Mouse (Mus musculus) MEL (cell line): ENCODE measurements around the gene Runx1. TPM values are rescaled to one million over a fixed set of nuclear protein-coding genes. Genes with fewer than 3 reads are reported as not detected.
A peak's percentile ranks its signal among the peaks of the same experiment; 100 is the strongest.

Experiments used
- DNase-seq: peaks from one replicate; pipeline ENCODE4 v3.0.0; 2011; ENCODE audit warnings: low read depth, low spot score
- H3K27ac ChIP-seq: 2 replicates; pipeline ENCODE4 v1.5.1; 2012; ENCODE audit warnings: low read depth, mild to moderate bottlenecking, control low read depth, low read length, moderate library complexity; ENCODE audit not compliant: control insufficient read depth
- H3K27me3 ChIP-seq, 2 experiments: fragments of 150-350 bp in 1 of 2; sonication (generic) in 1 of 2; 2 replicates each; pipeline ENCODE4 v1.6.1; 2012; ENCODE audit warnings: low read length in 2 of 2, mild to moderate bottlenecking in 2 of 2, improper control_type of control experiment in 1 of 2, moderate library complexity in 1 of 2; ENCODE audit not compliant: insufficient read depth in 2 of 2, control insufficient read depth in 1 of 2
- H3K36me3 ChIP-seq, 2 experiments: 2 replicates each; pipeline ENCODE4 v1.6.1; 2012 to 2014; ENCODE audit warnings: low read length in 2 of 2, improper control_type of control experiment in 1 of 2, inconsistent platforms in 1 of 2, mild to moderate bottlenecking in 1 of 2; ENCODE audit not compliant: insufficient read depth in 2 of 2, control insufficient read depth in 1 of 2
- H3K4me1 ChIP-seq, 2 experiments: fragments of 150-350 bp in 1 of 2; sonication (generic) in 1 of 2; 2 replicates each; pipeline ENCODE4 v1.6.1; 2012; ENCODE audit warnings: low read length in 2 of 2, improper control_type of control experiment in 1 of 2, mild to moderate bottlenecking in 1 of 2; ENCODE audit not compliant: insufficient read depth in 2 of 2, control insufficient read depth in 1 of 2
- H3K4me3 ChIP-seq, 2 experiments: fragments of 150-350 bp in 1 of 2; sonication (generic) in 1 of 2; 2 replicates each; pipeline ENCODE4 v1.5.1; 2012; ENCODE audit warnings: low read depth in 2 of 2, low read length in 2 of 2, mild to moderate bottlenecking in 2 of 2, moderate library complexity in 2 of 2, control low read depth in 1 of 2, improper control_type of control experiment in 1 of 2; ENCODE audit not compliant: control insufficient read depth in 1 of 2, insufficient read depth in 1 of 2
- H3K79me2 ChIP-seq: 2 replicates; pipeline ENCODE4 v1.6.1; 2012; ENCODE audit warnings: mild to moderate bottlenecking, low read length, moderate library complexity; ENCODE audit not compliant: control insufficient read depth, poor library complexity, insufficient read depth
- H3K9ac ChIP-seq: 2 replicates; pipeline ENCODE4 v1.6.1; 2012; ENCODE audit warnings: low read depth, mild to moderate bottlenecking, control low read depth, low read length, moderate library complexity; ENCODE audit not compliant: control insufficient read depth, poor library complexity, severe bottlenecking
- H3K9me3 ChIP-seq: fragments of 150-350 bp; sonication (generic); replicated peaks from 2 replicates; pipeline ENCODE4 v1.6.1; 2012; ENCODE audit warnings: mild to moderate bottlenecking, low read length, improper control_type of control experiment, moderate library complexity; ENCODE audit not compliant: insufficient read depth
- CHD2 ChIP-seq: IDR thresholded peaks from 2 replicates; pipeline ENCODE4 v1.6.1; 2011; ENCODE audit warnings: low read length, improper control_type of control experiment
- CTCF ChIP-seq, 3 experiments: IDR thresholded peaks in 2 of 3; conservative IDR thresholded peaks in 1 of 3; 2 replicates each; pipeline ENCODE4 v1.5.1; 2011 to 2012; ENCODE audit warnings: low read length in 3 of 3, low read depth in 2 of 3, mild to moderate bottlenecking in 2 of 3, improper control_type of control experiment in 1 of 3, inconsistent platforms in 1 of 3, mixed read lengths in 1 of 3, moderate library complexity in 1 of 3; ENCODE audit not compliant: control insufficient read depth in 1 of 3, insufficient read depth in 1 of 3, poor library complexity in 1 of 3, severe bottlenecking in 1 of 3
- E2F4 ChIP-seq: IDR thresholded peaks from 2 replicates; pipeline ENCODE4 v1.6.1; 2011; ENCODE audit warnings: low read depth, low read length, improper control_type of control experiment, borderline replicate concordance
- ELF1 ChIP-seq: IDR thresholded peaks from 2 replicates; pipeline ENCODE4 v1.6.1; 2014; ENCODE audit warnings: low read depth, mild to moderate bottlenecking, inconsistent platforms, low read length, improper control_type of control experiment, moderate library complexity
- GABPA ChIP-seq: IDR thresholded peaks from 2 replicates; pipeline ENCODE4 v1.6.1; 2012; ENCODE audit warnings: low read depth, mild to moderate bottlenecking, inconsistent platforms, low read length, improper control_type of control experiment, moderate library complexity
- HCFC1 ChIP-seq: IDR thresholded peaks from 2 replicates; pipeline ENCODE4 v1.6.1; 2012; ENCODE audit warnings: low read depth, mild to moderate bottlenecking, inconsistent platforms, low read length, improper control_type of control experiment, moderate library complexity
- JUND ChIP-seq: IDR thresholded peaks from 2 replicates; pipeline ENCODE4 v1.6.1; 2011; ENCODE audit warnings: low read depth, mild to moderate bottlenecking, improper control_type of control experiment, low read length
- KAT2A ChIP-seq: conservative IDR thresholded peaks from 2 replicates; pipeline ENCODE4 v1.6.1; 2012; ENCODE audit warnings: low read depth, low read length, improper control_type of control experiment, inconsistent platforms
- MAFK ChIP-seq: IDR thresholded peaks from 2 replicates; pipeline ENCODE4 v1.6.1; 2011; ENCODE audit warnings: low read depth, mild to moderate bottlenecking, low read length, improper control_type of control experiment, borderline replicate concordance
- MAZ ChIP-seq: IDR thresholded peaks from 2 replicates; pipeline ENCODE4 v1.6.1; 2012; ENCODE audit warnings: low read depth, mild to moderate bottlenecking, inconsistent platforms, low read length, improper control_type of control experiment
- MXI1 ChIP-seq: IDR thresholded peaks from 2 replicates; pipeline ENCODE4 v1.6.1; 2011; ENCODE audit warnings: mild to moderate bottlenecking, low read depth, low read length, improper control_type of control experiment
- MYB ChIP-seq: IDR thresholded peaks from 2 replicates; pipeline ENCODE4 v1.6.1; 2011; ENCODE audit warnings: mild to moderate bottlenecking, low read depth, low read length, improper control_type of control experiment
- NELFE ChIP-seq: IDR thresholded peaks from 2 replicates; pipeline ENCODE4 v1.6.1; 2011; ENCODE audit warnings: low read depth, low read length, improper control_type of control experiment
- POLR2A ChIP-seq, 2 experiments: IDR thresholded peaks; 2 replicates each; pipeline ENCODE4 v1.6.1; 2011 to 2012; ENCODE audit warnings: low read length in 2 of 2, mild to moderate bottlenecking in 2 of 2, control low read depth in 1 of 2, improper control_type of control experiment in 1 of 2, low read depth in 1 of 2, moderate library complexity in 1 of 2; ENCODE audit not compliant: control insufficient read depth in 1 of 2, insufficient read depth in 1 of 2, poor library complexity in 1 of 2
- POLR2AphosphoS2 ChIP-seq: IDR thresholded peaks from 2 replicates; pipeline ENCODE4 v1.6.1; 2011; ENCODE audit warnings: low read length, improper control_type of control experiment
- POLR2AphosphoS5 ChIP-seq: IDR thresholded peaks from 2 replicates; pipeline ENCODE4 v1.6.1; 2012; ENCODE audit warnings: low read depth, borderline replicate concordance, mild to moderate bottlenecking, inconsistent platforms, low read length, moderate library complexity, mixed read lengths
- RCOR1 ChIP-seq: IDR thresholded peaks from 2 replicates; pipeline ENCODE4 v1.6.1; 2012; ENCODE audit warnings: low read depth, mild to moderate bottlenecking, inconsistent platforms, low read length, improper control_type of control experiment
- SIN3A ChIP-seq: IDR thresholded peaks from 2 replicates; pipeline ENCODE4 v1.6.1; 2012; ENCODE audit warnings: low read length, improper control_type of control experiment, inconsistent platforms
- TAL1 ChIP-seq: IDR thresholded peaks from 2 replicates; pipeline ENCODE4 v1.6.1; 2012; ENCODE audit warnings: mild to moderate bottlenecking, inconsistent platforms, low read length, moderate library complexity, mixed read lengths
- TBP ChIP-seq: IDR thresholded peaks from 2 replicates; pipeline ENCODE4 v1.8.0; 2011; ENCODE audit warnings: low read depth, low read length, improper control_type of control experiment
- polyA plus RNA-seq, 2 experiments: library from polyadenylated mRNA; stranded (reverse) in 1 of 2; unstranded in 1 of 2; fragments of >175 nt in 1 of 2; fragments of >200 nt in 1 of 2; gene quantifications; 2 replicates each; pipeline versions ENCODE4 v1.2.1 to v1.2.4; 2012; ENCODE audit warnings: low replicate concordance in 2 of 2, low read depth in 1 of 2; ENCODE audit not compliant: insufficient read length in 2 of 2, insufficient read depth in 1 of 2, missing spikeins in 1 of 2
- total RNA-seq: library from RNA; depleted of rRNA; stranded (reverse); fragments of 300-350 nt; gene quantifications from 2 replicates; pipeline ENCODE4 v1.2.3, GENCODE M21; 2012

The Runx1 gene
- total and polyA plus RNA-seq, 3 experiments, result 14.3 to 23.5 TPM; not detected in 1

- peak overlapping the region; percentile 97 for H3K27ac ChIP-seq
- 0 out of 2 replicates have a peak, but pooled peaks have one; percentile 14 for TF ChIP-seq E2F4
- 0 out of 2 replicates have a peak, but pooled peaks have one; percentile 6 for TF ChIP-seq CHD2
- 0 out of 2 replicates have a peak, but pooled peaks have one; percentile 8 for TF ChIP-seq MAZ
- peak; percentile 48; the same call in 1 of the 2 replicates for TF ChIP-seq POLR2AphosphoS2
- no peak for TF ChIP-seq ELF1
- peak in 1 of 2 experiments; percentile 4; a peak in 2 of 4 replicates for TF ChIP-seq POLR2A (IDR thresholded peaks at IDR 0.05; ENCODE audit: control insufficient read depth in 1 of 2, insufficient read depth in 1 of 2, low read depth in 1 of 2, low read length in 2 of 2, poor library complexity in 1 of 2)
- TF ChIP-seq, all 39 proteins: peak for 5
- Histone ChIP-seq H3K79me2 (peaks cover 39% of the 10 kb centered on the region), H3K4me3 (peak overlapping the region; percentile 85 to 94), H3K9ac (peak overlapping the region; percentile 82), H3K4me1 (peaks cover 0 to 34% of the 10 kb centered on the region in 2 experiments; a peak in 3 of 4 replicates), H3K36me3 (peaks cover 0 to 26% of the 10 kb centered on the region in 2 experiments; a peak in 2 of 4 replicates), H3K27me3 (no peaks in the 10 kb centered on the region), H3K9me3 (no peaks in the 10 kb centered on the region)
- DNase-seq, result peak; percentile 78
Measured at GRCm38 (mm10) chr16:92825204-92825843, 625 bp downstream of the Runx1 start.

- DNase-seq, result no peak
- Histone ChIP-seq H3K9me3 (no peaks in the 10 kb centered on the region), H3K27ac (peak overlapping the region; percentile 97), H3K4me3 (peak overlapping the region; percentile 85 to 94), H3K9ac (peak overlapping the region; percentile 82), H3K36me3 (peaks cover 0 to 31% of the 10 kb centered on the region in 2 experiments; a peak in 2 of 4 replicates), H3K27me3 (no peaks in the 10 kb centered on the region), H3K4me1 (peaks cover 0 to 39% of the 10 kb centered on the region in 2 experiments; a peak in 3 of 4 replicates), H3K79me2 (peaks cover 44% of the 10 kb centered on the region)
- TF ChIP-seq MAFK (no peak), KAT2A (no peak), TBP (no peak; the same call in 1 of the 2 replicates), HCFC1 (no peak), RCOR1 (no peak)
Measured at GRCm38 (mm10) chr16:92824723-92825203, 1.2 kb downstream of the Runx1 start.

GRCm38 (mm10) chr16:92824003-92824722 is 1.8 kb downstream of the Runx1 start:
- TF ChIP-seq SIN3A (peak; percentile 9; the same call in 1 of the 2 replicates), MXI1 (peak; percentile 29), POLR2AphosphoS5 (peak; percentile 97; the same call in 1 of the 2 replicates), MYB (no peak), CTCF (IDR thresholded peaks at IDR 0.05 in 2 of 3, conservative IDR thresholded peaks at IDR 0.05 in 1 of 3; ENCODE audit: control insufficient read depth in 1 of 3, insufficient read depth in 1 of 3, low read depth in 2 of 3, low read length in 3 of 3, poor library complexity in 1 of 3, severe bottlenecking in 1 of 3) (no peak; a peak in 1 of 6 replicates), GABPA (0 out of 2 replicates have a peak, but pooled peaks have one; percentile 39), JUND (no peak), MAZ (0 out of 2 replicates have a peak, but pooled peaks have one; percentile 28), NELFE (peak; percentile 19; the same call in 1 of the 2 replicates), TAL1 (no peak)
- Histone ChIP-seq H3K36me3 (peaks cover 0 to 36% of the 10 kb centered on the region in 2 experiments; a peak in 2 of 4 replicates), H3K27me3 (no peaks in the 10 kb centered on the region), H3K9me3 (no peaks in the 10 kb centered on the region), H3K4me1 (peaks cover 0 to 44% of the 10 kb centered on the region in 2 experiments; a peak in 3 of 4 replicates), H3K9ac (peak overlapping the region; percentile 82), H3K79me2 (peaks cover 47% of the 10 kb centered on the region), H3K4me3 (peak overlapping the region; percentile 85 to 94), H3K27ac (peak overlapping the region; percentile 97)
- DNase-seq, result peak; percentile 51
